Mouse (Mus musculus): ENCODE results near the gene Cntn5. TPM values are rescaled to one million over a fixed set of nuclear protein-coding genes. Genes with fewer than 3 reads are reported as not detected.

Gene Cntn5
- polyA plus RNA-seq, 1 experiment = not detected

- Histone ChIP-seq H3K27me3 (ENCODE audit: control insufficient read depth, insufficient read depth, insufficient read length) (no peaks in the 10 kb centered on the region), H3K36me3 (ENCODE audit: control insufficient read depth, insufficient read depth) (no peaks in the 10 kb centered on the region), H3ac (ENCODE audit: control insufficient read depth, insufficient read length, low read depth) (no peak overlapping the region), H3K79me2 (ENCODE audit: control insufficient read depth, insufficient read depth) (no peaks in the 10 kb centered on the region), H3K79me3 (ENCODE audit: low read depth) (no peaks in the 10 kb centered on the region), H3K4me3 (ENCODE audit: insufficient read depth, poor library complexity, severe bottlenecking) (no peak overlapping the region)
- TF ChIP-seq MYOD1 (IDR thresholded peaks at IDR 0.05; ENCODE audit: control insufficient read depth, insufficient read length, low read depth) = no peak
- no peak for TF ChIP-seq CTCF (IDR thresholded peaks at IDR 0.05; ENCODE audit: control insufficient read depth, insufficient read depth, insufficient read length)
- TF ChIP-seq USF1 (IDR thresholded peaks at IDR 0.05; ENCODE audit: low read depth) = no peak
- TF ChIP-seq MAX (IDR thresholded peaks at IDR 0.05) = no peak
- TF ChIP-seq CEBPB (IDR thresholded peaks at IDR 0.05; ENCODE audit: low read depth) = no peak
- no peak for TF ChIP-seq MYOG (IDR thresholded peaks at IDR 0.05; ENCODE audit: control insufficient read depth, extremely low read depth, insufficient read length)
- TF ChIP-seq FOSL1 (IDR thresholded peaks at IDR 0.05; ENCODE audit: insufficient read depth, low read length, poor library complexity, severe bottlenecking) = no peak
Measured at GRCm38 (mm10) chr9:10368971-10369370, 535.6 kb downstream of the Cntn5 start.

GRCm38 (mm10) chr9:10368410-10368809 lies 536.2 kb downstream of the Cntn5 start:
- TF ChIP-seq FOSL1 (IDR thresholded peaks at IDR 0.05; ENCODE audit: insufficient read depth, low read length, poor library complexity, severe bottlenecking) = no peak
- no peak for TF ChIP-seq MYOG (IDR thresholded peaks at IDR 0.05; ENCODE audit: control insufficient read depth, extremely low read depth, insufficient read length)
- no peak for TF ChIP-seq CEBPB (IDR thresholded peaks at IDR 0.05; ENCODE audit: low read depth)
- TF ChIP-seq MYOD1 (IDR thresholded peaks at IDR 0.05; ENCODE audit: control insufficient read depth, insufficient read length, low read depth) = no peak
- no peak for TF ChIP-seq MAX (IDR thresholded peaks at IDR 0.05)
- no peak for TF ChIP-seq CTCF (IDR thresholded peaks at IDR 0.05; ENCODE audit: control insufficient read depth, insufficient read depth, insufficient read length)
- no peak for TF ChIP-seq USF1 (IDR thresholded peaks at IDR 0.05; ENCODE audit: low read depth)
- H3K79me2 ChIP-seq (ENCODE audit: control insufficient read depth, insufficient read depth) = no peaks in the 10 kb centered on the region
- H3K4me3 ChIP-seq (ENCODE audit: insufficient read depth, poor library complexity, severe bottlenecking) = no peak overlapping the region
- no peaks in the 10 kb centered on the region for H3K79me3 ChIP-seq (ENCODE audit: low read depth)
- no peaks in the 10 kb centered on the region for H3K27me3 ChIP-seq (ENCODE audit: control insufficient read depth, insufficient read depth, insufficient read length)
- H3ac ChIP-seq (ENCODE audit: control insufficient read depth, insufficient read length, low read depth) = no peak overlapping the region
- H3K36me3 ChIP-seq (ENCODE audit: control insufficient read depth, insufficient read depth) = no peaks in the 10 kb centered on the region

GRCm38 (mm10) chr9:10366246-10366955 lies 538.2 kb downstream of the Cntn5 start:
- Histone ChIP-seq H3K79me3 (ENCODE audit: low read depth) (no peaks in the 10 kb centered on the region), H3K79me2 (ENCODE audit: control insufficient read depth, insufficient read depth) (no peaks in the 10 kb centered on the region), H3K36me3 (ENCODE audit: control insufficient read depth, insufficient read depth) (no peaks in the 10 kb centered on the region), H3K27me3 (ENCODE audit: control insufficient read depth, insufficient read depth, insufficient read length) (no peaks in the 10 kb centered on the region), H3K4me3 (ENCODE audit: insufficient read depth, poor library complexity, severe bottlenecking) (no peak overlapping the region), H3ac (ENCODE audit: control insufficient read depth, insufficient read length, low read depth) (no peak overlapping the region)
- no peak for TF ChIP-seq CEBPB (IDR thresholded peaks at IDR 0.05; ENCODE audit: low read depth)
- no peak for TF ChIP-seq MYOG (IDR thresholded peaks at IDR 0.05; ENCODE audit: control insufficient read depth, extremely low read depth, insufficient read length)
- no peak for TF ChIP-seq CTCF (IDR thresholded peaks at IDR 0.05; ENCODE audit: control insufficient read depth, insufficient read depth, insufficient read length)
- no peak for TF ChIP-seq FOSL1 (IDR thresholded peaks at IDR 0.05; ENCODE audit: insufficient read depth, low read length, poor library complexity, severe bottlenecking)
- TF ChIP-seq USF1 (IDR thresholded peaks at IDR 0.05; ENCODE audit: low read depth) = no peak

- TF ChIP-seq MYOG (IDR thresholded peaks at IDR 0.05; ENCODE audit: control insufficient read depth, extremely low read depth, insufficient read length) (no peak), MYOD1 (IDR thresholded peaks at IDR 0.05; ENCODE audit: control insufficient read depth, insufficient read length, low read depth) (no peak), CTCF (IDR thresholded peaks at IDR 0.05; ENCODE audit: control insufficient read depth, insufficient read depth, insufficient read length) (no peak), USF1 (IDR thresholded peaks at IDR 0.05; ENCODE audit: low read depth) (no peak), FOSL1 (IDR thresholded peaks at IDR 0.05; ENCODE audit: insufficient read depth, low read length, poor library complexity, severe bottlenecking) (no peak), MAX (IDR thresholded peaks at IDR 0.05) (no peak), CEBPB (IDR thresholded peaks at IDR 0.05; ENCODE audit: low read depth) (no peak)
- no peaks in the 10 kb centered on the region for H3K79me2 ChIP-seq (ENCODE audit: control insufficient read depth, insufficient read depth)
- H3K36me3 ChIP-seq (ENCODE audit: control insufficient read depth, insufficient read depth) = no peaks in the 10 kb centered on the region
- H3K4me3 ChIP-seq (ENCODE audit: insufficient read depth, poor library complexity, severe bottlenecking) = no peak overlapping the region
- no peaks in the 10 kb centered on the region for H3K79me3 ChIP-seq (ENCODE audit: low read depth)
- H3ac ChIP-seq (ENCODE audit: control insufficient read depth, insufficient read length, low read depth) = no peak overlapping the region
- no peaks in the 10 kb centered on the region for H3K27me3 ChIP-seq (ENCODE audit: control insufficient read depth, insufficient read depth, insufficient read length)
Measured at GRCm38 (mm10) chr9:10350909-10351655, 553.5 kb downstream of the Cntn5 start.

- no peaks in the 10 kb centered on the region for H3K36me3 ChIP-seq (ENCODE audit: control insufficient read depth, insufficient read depth)
- no peak overlapping the region for H3ac ChIP-seq (ENCODE audit: control insufficient read depth, insufficient read length, low read depth)
- TF ChIP-seq CEBPB (IDR thresholded peaks at IDR 0.05; ENCODE audit: low read depth) = no peak
- TF ChIP-seq MYOD1 (IDR thresholded peaks at IDR 0.05; ENCODE audit: control insufficient read depth, insufficient read length, low read depth) = no peak
- TF ChIP-seq CTCF (IDR thresholded peaks at IDR 0.05; ENCODE audit: control insufficient read depth, insufficient read depth, insufficient read length) = no peak
- no peak for TF ChIP-seq FOSL1 (IDR thresholded peaks at IDR 0.05; ENCODE audit: insufficient read depth, low read length, poor library complexity, severe bottlenecking)
- no peak for TF ChIP-seq MYOG (IDR thresholded peaks at IDR 0.05; ENCODE audit: control insufficient read depth, extremely low read depth, insufficient read length)
- no peak for TF ChIP-seq USF1 (IDR thresholded peaks at IDR 0.05; ENCODE audit: low read depth)
- no peak for TF ChIP-seq MAX (IDR thresholded peaks at IDR 0.05)
- H3K79me2 ChIP-seq (ENCODE audit: control insufficient read depth, insufficient read depth) = no peaks in the 10 kb centered on the region
- no peak overlapping the region for H3K4me3 ChIP-seq (ENCODE audit: insufficient read depth, poor library complexity, severe bottlenecking)
- H3K27me3 ChIP-seq (ENCODE audit: control insufficient read depth, insufficient read depth, insufficient read length) = no peaks in the 10 kb centered on the region
- H3K79me3 ChIP-seq (ENCODE audit: low read depth) = no peaks in the 10 kb centered on the region
Measured at GRCm38 (mm10) chr9:10348741-10349140, 555.8 kb downstream of the Cntn5 start.

Data from C2C12 (cell line).